ENCODE assay signal across 8 mouse cellular contexts in the genomic region with DNA sequence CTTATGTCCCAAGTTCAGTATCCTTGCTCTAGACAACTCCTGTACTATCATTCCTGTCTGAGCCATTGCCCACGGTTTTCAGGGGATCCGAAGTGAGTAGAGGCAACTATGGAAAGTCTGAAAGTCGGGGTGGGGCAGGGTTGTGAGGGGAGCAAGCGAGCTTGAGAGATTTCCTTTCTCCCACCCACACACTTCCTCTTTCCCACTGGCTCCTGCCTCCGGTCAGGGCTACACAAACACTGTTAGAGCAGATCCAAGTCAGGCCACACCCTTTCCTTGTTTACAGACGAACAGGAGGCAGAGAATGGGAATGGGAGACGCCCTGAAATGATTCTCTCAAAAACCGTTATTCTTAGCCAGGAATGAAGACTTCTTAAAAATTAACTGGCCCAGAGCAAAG. TPM values are rescaled to one million over a fixed set of nuclear protein-coding genes. Genes with fewer than 3 reads are reported as not detected.
DNase-seq lines count a peak whose midpoint lies in the region; ATAC-seq and TF ChIP-seq lines count a peak whose summit lies in the region.
"Had no signal": no experiment of that assay in that cellular context is flagged by ENCODE, and none has a peak within 500 bp of the region (broad histone marks: within the 10 kb centered on the region; RNA-seq: fewer than 3 reads in every experiment).

No protein-coding gene starts in this region.

- 0 out of 2 replicates have a peak overlapping the region, but pooled peaks have one; percentile 6 for H3K4me3 ChIP-seq in brown adipose tissue, adult 24 weeks (ENCODE audit: insufficient read depth, low read depth, low read length)
- H3K4me3 ChIP-seq in heart, postnatal 0 days (ENCODE audit: low read depth, low read length) = no peak overlapping the region
- H3K4me3 ChIP-seq: neural tube, embryonic 12.5 days had no signal

- TF ChIP-seq EP300 in heart, postnatal 0 days (IDR thresholded peaks at IDR 0.05; ENCODE audit: low read depth) = peak; percentile 50; the same call in 1 of the 2 replicates

- TF ChIP-seq CTCF in heart, postnatal 0 days (IDR thresholded peaks at IDR 0.05; ENCODE audit: low read depth) = no peak

- peak overlapping the region; percentile 99 for H3K27ac ChIP-seq in brown adipose tissue, adult 24 weeks (replicated peaks; ENCODE audit: low read depth, low read length)
- H3K27ac ChIP-seq in heart, postnatal 0 days (ENCODE audit: low read depth) = peak overlapping the region; percentile 85
- H3K27ac ChIP-seq: neural tube, embryonic 12.5 days had no signal

- H3K27me3 ChIP-seq in heart, postnatal 0 days (ENCODE audit: control insufficient read depth, insufficient read depth, low read length) = no peaks in the 10 kb centered on the region
- H3K27me3 ChIP-seq: neural tube, embryonic 12.5 days had no signal

- no peaks in the 10 kb centered on the region for H3K9me3 ChIP-seq in heart, postnatal 0 days (replicated peaks; ENCODE audit: control insufficient read depth, low read length)
- H3K9me3 ChIP-seq: neural tube, embryonic 12.5 days had no signal

- ATAC-seq in heart, postnatal 0 days (ENCODE audit: insufficient read depth, low read depth) = peak; percentile 91

- peak overlapping the region; percentile 2; the same call in 1 of the 2 replicates for H3K4me2 ChIP-seq in heart, postnatal 0 days (ENCODE audit: low read depth, low read length)
- H3K4me2 ChIP-seq: neural tube, embryonic 12.5 days had no signal

- 39% methylated on average over 8 of the region's 8 CpGs for WGBS in heart, postnatal 0 days

- H3K36me3 ChIP-seq in heart, postnatal 0 days (replicated peaks; ENCODE audit: control insufficient read depth, insufficient read depth, low read length) = no peaks in the 10 kb centered on the region
- H3K36me3 ChIP-seq: neural tube, embryonic 12.5 days had no signal

- DNase-seq in MN1 (ENCODE audit: low spot score) = peak; percentile 47
- DNase-seq in heart, postnatal 0 days (ENCODE audit: low spot score) = peak; percentile 77
- DNase-seq in lung, adult 18-20 months = peak; percentile 81 to 84
- no peak for DNase-seq in right cerebral cortex, postnatal 14 days
- no peak for DNase-seq in layer of hippocampus, postnatal 25 days (ENCODE audit: extremely low spot score in 1 of 2, low spot score in 1 of 2)
- no peak for DNase-seq in right cerebral cortex, postnatal 36 days (ENCODE audit: low spot score in 2 of 2)

- no peak overlapping the region for H3K9ac ChIP-seq in heart, postnatal 0 days (replicated peaks; ENCODE audit: low read depth, low read length)
- H3K9ac ChIP-seq: neural tube, embryonic 12.5 days had no signal

- H3K4me1 ChIP-seq in brown adipose tissue, adult 24 weeks (ENCODE audit: control insufficient read depth, insufficient read depth, insufficient read length, low read length) = peaks cover 43% of the 10 kb centered on the region; the same call in 1 of the 2 replicates
- H3K4me1 ChIP-seq in heart, postnatal 0 days (ENCODE audit: control insufficient read depth, insufficient read depth) = peaks cover 42% of the 10 kb centered on the region
- H3K4me1 ChIP-seq: neural tube, embryonic 12.5 days had no signal

RNA-seq across cellular contexts. Expression of gene Sptbn1, which starts 23.2 kb away (rescaled TPM):
- 199 and 225 TPM in 2 replicates for polyA plus RNA-seq in brown adipose tissue, adult 24 weeks (2012; ENCODE audit: insufficient read depth, insufficient read length, missing spikeins)
- 262 and 271 TPM in 2 replicates for total RNA-seq in heart, postnatal 0 days (2014; rRNA removed; ENCODE audit: low replicate concordance)
- polyA plus RNA-seq in heart, postnatal 0 days (2015; fragmentation: Nextera tagmentation; extraction: Ambion mirVana) = 118 and 121 TPM in 2 replicates
- 100 to 1,000 TPM; 558 to 629 TPM for total RNA-seq in layer of hippocampus, postnatal 25 days (2021)

Comparison
In these comparisons a context has a peak if more than half of its experiments do, and no peak if none do; other contexts are left out.
1. DNase-seq: peak in MN1 (single experiment), heart, postnatal 0 days (single experiment) and lung, adult 18-20 months (2 of 2); none in right cerebral cortex, postnatal 14 days (single experiment), layer of hippocampus, postnatal 25 days (0 of 2) and right cerebral cortex, postnatal 36 days (0 of 2).